Mouse (Mus musculus): ENCODE data around the gene Spindoc. TPM values are rescaled to one million over a fixed set of nuclear protein-coding genes. Genes with fewer than 3 reads are reported as not detected.
A peak's percentile ranks its signal among the peaks of the same experiment; 100 is the strongest.

Gene Spindoc
- polyA plus RNA-seq, 1 experiment from 2014 or later: 18.2 TPM

DNA sequence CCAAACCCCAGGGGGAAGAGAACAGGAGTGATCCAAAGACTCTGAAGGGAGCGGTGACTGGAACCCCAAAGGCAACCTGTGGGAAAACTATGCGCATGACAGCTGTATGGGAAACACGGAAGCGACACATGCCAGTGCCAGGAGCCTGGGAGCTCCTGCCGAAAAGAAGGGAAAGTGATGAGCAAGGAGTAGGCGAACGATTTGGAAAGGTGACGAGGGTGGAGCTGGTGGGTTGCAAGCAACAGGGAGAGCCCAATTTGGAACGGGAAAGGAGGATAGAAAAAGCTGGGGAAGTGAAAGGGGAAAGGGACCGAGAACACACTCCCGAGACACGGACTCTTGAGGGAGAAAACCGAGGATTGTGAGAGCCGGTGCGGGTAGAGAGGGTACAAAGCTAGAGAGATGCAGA lies 42.4 kb downstream of the Spindoc start:
- Histone ChIP-seq H3K4me1 (ENCODE audit: control insufficient read depth, insufficient read depth, low read length) (peaks cover 41% of the 10 kb centered on the region), H3K4me3 (ENCODE audit: low read length) (peak overlapping the region; percentile 74), H3K36me3 (ENCODE audit: control insufficient read depth, insufficient read depth, low read length) (no peaks in the 10 kb centered on the region), H3K9me3 (ENCODE audit: control insufficient read depth, low read length) (no peaks in the 10 kb centered on the region), H3K27me3 (replicated peaks; ENCODE audit: control insufficient read depth, insufficient read depth, low read length) (no peaks in the 10 kb centered on the region), H3K9ac (ENCODE audit: low read depth, low read length) (peak overlapping the region; percentile 87), H3K27ac (ENCODE audit: low read length) (peak overlapping the region; percentile 86), H3K4me2 (ENCODE audit: low read depth, low read length) (peak overlapping the region; percentile 93)
- no peak for ATAC-seq
- under 1% methylated on average over 15 of the region's 15 CpGs for WGBS

GRCm38 (mm10) chr19:7339867-7340266 lies 42.9 kb downstream of the Spindoc start:
- WGBS: 20% methylated on average over 4 of the region's 4 CpGs
- peaks cover 41% of the 10 kb centered on the region for H3K4me1 ChIP-seq (ENCODE audit: control insufficient read depth, insufficient read depth, low read length)
- ATAC-seq: no peak
- H3K4me2 ChIP-seq (ENCODE audit: low read depth, low read length): peak overlapping the region; percentile 93
- H3K27me3 ChIP-seq (replicated peaks; ENCODE audit: control insufficient read depth, insufficient read depth, low read length): no peaks in the 10 kb centered on the region
- no peaks in the 10 kb centered on the region for H3K36me3 ChIP-seq (ENCODE audit: control insufficient read depth, insufficient read depth, low read length)
- H3K9ac ChIP-seq (ENCODE audit: low read depth, low read length): peak overlapping the region; percentile 87
- H3K9me3 ChIP-seq (ENCODE audit: control insufficient read depth, low read length): no peaks in the 10 kb centered on the region
- peak overlapping the region; percentile 74 for H3K4me3 ChIP-seq (ENCODE audit: low read length)
- H3K27ac ChIP-seq (ENCODE audit: low read length): peak overlapping the region; percentile 86

DNA sequence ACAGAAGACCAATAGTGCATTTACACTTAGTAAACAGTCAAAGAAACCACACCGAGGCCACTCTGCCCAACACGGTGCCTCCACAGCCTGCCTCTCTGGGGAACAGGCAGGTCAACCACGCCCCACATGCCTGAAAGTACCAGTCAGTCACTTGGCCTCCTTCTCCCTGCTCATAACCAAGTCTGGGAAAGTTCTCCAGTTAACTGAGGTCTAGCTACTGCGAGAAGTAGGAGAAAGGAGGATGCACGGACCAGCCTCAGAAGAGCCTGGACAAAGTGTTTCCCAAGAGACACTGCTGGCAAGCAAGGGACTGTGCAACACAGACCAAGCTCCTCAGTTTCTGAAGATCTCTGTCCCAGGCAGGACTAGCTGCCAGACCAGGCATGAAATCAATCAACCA lies 43.8 kb downstream of the Spindoc start:
- Histone ChIP-seq H3K4me3 (ENCODE audit: low read length) (peak overlapping the region; percentile 74), H3K9me3 (ENCODE audit: control insufficient read depth, low read length) (no peaks in the 10 kb centered on the region), H3K36me3 (ENCODE audit: control insufficient read depth, insufficient read depth, low read length) (no peaks in the 10 kb centered on the region), H3K27ac (ENCODE audit: low read length) (peak overlapping the region; percentile 55; the same call in 1 of the 2 replicates), H3K9ac (ENCODE audit: low read depth, low read length) (peak overlapping the region; percentile 87), H3K27me3 (replicated peaks; ENCODE audit: control insufficient read depth, insufficient read depth, low read length) (no peaks in the 10 kb centered on the region), H3K4me1 (ENCODE audit: control insufficient read depth, insufficient read depth, low read length) (peaks cover 46% of the 10 kb centered on the region), H3K4me2 (ENCODE audit: low read depth, low read length) (peak overlapping the region; percentile 93)
- 31% methylated on average over 5 of the region's 5 CpGs for WGBS
- ATAC-seq: no peak

GRCm38 (mm10) chr19:7337781-7338342 lies 44.9 kb downstream of the Spindoc start:
- Histone ChIP-seq H3K27me3 (replicated peaks; ENCODE audit: control insufficient read depth, insufficient read depth, low read length) (no peaks in the 10 kb centered on the region), H3K4me2 (ENCODE audit: low read depth, low read length) (no peak overlapping the region), H3K4me1 (ENCODE audit: control insufficient read depth, insufficient read depth, low read length) (peaks cover 52% of the 10 kb centered on the region), H3K4me3 (ENCODE audit: low read length) (no peak overlapping the region), H3K9me3 (ENCODE audit: control insufficient read depth, low read length) (no peaks in the 10 kb centered on the region), H3K9ac (ENCODE audit: low read depth, low read length) (no peak overlapping the region), H3K36me3 (ENCODE audit: control insufficient read depth, insufficient read depth, low read length) (no peaks in the 10 kb centered on the region), H3K27ac (ENCODE audit: low read length) (no peak overlapping the region)
- 61% methylated on average over 2 of the region's 2 CpGs for WGBS
- no peak for ATAC-seq

GRCm38 (mm10) chr19:7335656-7336055 lies 47.1 kb downstream of the Spindoc start:
- peaks cover 49% of the 10 kb centered on the region for H3K4me1 ChIP-seq (ENCODE audit: control insufficient read depth, insufficient read depth, low read length)
- H3K36me3 ChIP-seq (ENCODE audit: control insufficient read depth, insufficient read depth, low read length): no peaks in the 10 kb centered on the region
- no peak overlapping the region for H3K4me3 ChIP-seq (ENCODE audit: low read length)
- H3K27me3 ChIP-seq (replicated peaks; ENCODE audit: control insufficient read depth, insufficient read depth, low read length): no peaks in the 10 kb centered on the region
- H3K9me3 ChIP-seq (ENCODE audit: control insufficient read depth, low read length): no peaks in the 10 kb centered on the region
- no peak for ATAC-seq
- H3K27ac ChIP-seq (ENCODE audit: low read length): no peak overlapping the region
- 66% methylated on average over 4 of the region's 4 CpGs for WGBS
- H3K9ac ChIP-seq (ENCODE audit: low read depth, low read length): no peak overlapping the region
- no peak overlapping the region for H3K4me2 ChIP-seq (ENCODE audit: low read depth, low read length)

DNA sequence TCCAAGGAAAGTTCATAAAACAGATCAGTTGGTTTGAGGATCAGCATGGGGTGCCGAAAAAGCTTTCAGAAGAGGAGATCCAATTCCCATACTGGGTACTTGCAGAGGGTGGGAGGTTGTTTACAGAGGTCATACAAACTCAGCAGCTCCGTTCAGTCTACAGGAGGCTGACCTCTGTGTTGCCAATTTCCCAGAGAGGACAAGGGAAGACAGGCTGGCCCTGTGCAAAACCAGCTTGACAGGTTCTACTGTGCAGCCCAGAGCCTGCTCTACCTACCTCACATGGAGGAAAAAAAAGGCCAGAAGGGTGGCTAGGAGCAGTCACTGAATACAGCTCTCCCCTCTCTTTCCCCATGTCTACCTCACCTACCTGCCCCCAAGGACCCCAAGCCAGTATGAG lies 48.7 kb downstream of the Spindoc start:
- peak overlapping the region; percentile 53; the same call in 1 of the 2 replicates for H3K27ac ChIP-seq (ENCODE audit: low read length)
- peaks cover 36% of the 10 kb centered on the region for H3K4me1 ChIP-seq (ENCODE audit: control insufficient read depth, insufficient read depth, low read length)
- H3K9ac ChIP-seq (ENCODE audit: low read depth, low read length): no peak overlapping the region
- H3K9me3 ChIP-seq (ENCODE audit: control insufficient read depth, low read length): no peaks in the 10 kb centered on the region
- H3K27me3 ChIP-seq (replicated peaks; ENCODE audit: control insufficient read depth, insufficient read depth, low read length): no peaks in the 10 kb centered on the region
- H3K36me3 ChIP-seq (ENCODE audit: control insufficient read depth, insufficient read depth, low read length): no peaks in the 10 kb centered on the region
- no peak overlapping the region for H3K4me3 ChIP-seq (ENCODE audit: low read length)
- no peak overlapping the region for H3K4me2 ChIP-seq (ENCODE audit: low read depth, low read length)
- 21% methylated on average over 2 of the region's 2 CpGs for WGBS
- peak; percentile 93 for ATAC-seq

GRCm38 (mm10) chr19:7321391-7321790 lies 61.4 kb downstream of the Spindoc start:
- no peak overlapping the region for H3K4me3 ChIP-seq (ENCODE audit: low read length)
- no peaks in the 10 kb centered on the region for H3K9me3 ChIP-seq (ENCODE audit: control insufficient read depth, low read length)
- no peaks in the 10 kb centered on the region for H3K27me3 ChIP-seq (replicated peaks; ENCODE audit: control insufficient read depth, insufficient read depth, low read length)
- no peak overlapping the region for H3K9ac ChIP-seq (ENCODE audit: low read depth, low read length)
- no peak for ATAC-seq
- no peak overlapping the region for H3K27ac ChIP-seq (ENCODE audit: low read length)
- no peak overlapping the region for H3K4me2 ChIP-seq (ENCODE audit: low read depth, low read length)
- peaks cover 3% of the 10 kb centered on the region for H3K4me1 ChIP-seq (ENCODE audit: control insufficient read depth, insufficient read depth, low read length)
- 75% methylated on average over 3 of the region's 3 CpGs for WGBS
- no peaks in the 10 kb centered on the region for H3K36me3 ChIP-seq (ENCODE audit: control insufficient read depth, insufficient read depth, low read length)

DNA sequence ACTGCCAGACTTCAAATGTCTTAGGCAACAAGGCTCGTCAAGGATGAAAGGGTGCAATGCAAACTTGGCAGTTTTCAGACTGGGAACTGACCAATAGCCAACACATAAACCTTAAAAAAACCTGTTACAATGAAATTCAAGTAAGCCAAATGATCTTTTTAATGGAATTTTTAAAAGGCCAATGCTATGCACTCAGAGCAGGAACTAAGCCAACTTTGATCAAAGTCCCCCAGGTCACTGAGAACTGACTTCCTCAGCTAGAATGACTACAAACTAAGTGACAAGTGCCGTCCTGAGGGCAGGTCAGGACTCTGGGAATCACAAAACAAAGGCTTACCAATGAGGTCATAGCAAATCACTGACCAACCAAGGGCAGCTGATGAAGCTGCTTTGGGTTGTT lies 62.6 kb downstream of the Spindoc start:
- no peaks in the 10 kb centered on the region for H3K36me3 ChIP-seq (ENCODE audit: control insufficient read depth, insufficient read depth, low read length)
- 64% methylated on average over 2 of the region's 2 CpGs for WGBS
- no peak overlapping the region for H3K4me2 ChIP-seq (ENCODE audit: low read depth, low read length)
- H3K4me1 ChIP-seq (ENCODE audit: control insufficient read depth, insufficient read depth, low read length): peaks cover 3% of the 10 kb centered on the region
- H3K27me3 ChIP-seq (replicated peaks; ENCODE audit: control insufficient read depth, insufficient read depth, low read length): no peaks in the 10 kb centered on the region
- H3K27ac ChIP-seq (ENCODE audit: low read length): no peak overlapping the region
- H3K4me3 ChIP-seq (ENCODE audit: low read length): no peak overlapping the region
- no peak overlapping the region for H3K9ac ChIP-seq (ENCODE audit: low read depth, low read length)
- no peaks in the 10 kb centered on the region for H3K9me3 ChIP-seq (ENCODE audit: control insufficient read depth, low read length)
- 0 out of 2 replicates have a peak, but pooled peaks have one; percentile 26 for ATAC-seq

DNA sequence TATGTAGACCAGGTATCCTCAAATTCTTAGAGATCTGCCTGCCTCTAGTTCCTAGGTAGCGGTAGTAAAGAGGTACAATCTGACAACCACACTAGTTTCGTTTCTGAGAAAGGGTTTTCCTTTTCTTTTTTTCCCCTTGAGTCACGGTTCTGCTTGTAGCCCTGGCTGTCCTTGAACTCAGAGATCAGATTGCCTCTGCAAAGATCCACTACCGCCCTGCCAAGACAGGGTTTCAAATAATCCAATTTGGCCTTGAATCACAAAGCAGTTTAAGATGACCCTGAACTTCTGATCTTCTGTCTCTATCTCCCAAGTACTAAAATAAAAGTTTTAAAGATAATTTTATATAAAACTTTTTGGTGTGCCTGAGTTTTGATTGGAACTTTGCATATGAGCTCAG lies 65.1 kb downstream of the Spindoc start:
- Histone ChIP-seq H3K36me3 (ENCODE audit: control insufficient read depth, insufficient read depth, low read length) (no peaks in the 10 kb centered on the region), H3K4me1 (ENCODE audit: control insufficient read depth, insufficient read depth, low read length) (peaks cover 11% of the 10 kb centered on the region), H3K27me3 (replicated peaks; ENCODE audit: control insufficient read depth, insufficient read depth, low read length) (no peaks in the 10 kb centered on the region), H3K4me3 (ENCODE audit: low read length) (no peak overlapping the region), H3K27ac (ENCODE audit: low read length) (no peak overlapping the region), H3K9me3 (ENCODE audit: control insufficient read depth, low read length) (no peaks in the 10 kb centered on the region), H3K9ac (ENCODE audit: low read depth, low read length) (no peak overlapping the region), H3K4me2 (ENCODE audit: low read depth, low read length) (no peak overlapping the region)
- 75% methylated on average over 4 of the region's 4 CpGs for WGBS
- ATAC-seq: no peak

DNA sequence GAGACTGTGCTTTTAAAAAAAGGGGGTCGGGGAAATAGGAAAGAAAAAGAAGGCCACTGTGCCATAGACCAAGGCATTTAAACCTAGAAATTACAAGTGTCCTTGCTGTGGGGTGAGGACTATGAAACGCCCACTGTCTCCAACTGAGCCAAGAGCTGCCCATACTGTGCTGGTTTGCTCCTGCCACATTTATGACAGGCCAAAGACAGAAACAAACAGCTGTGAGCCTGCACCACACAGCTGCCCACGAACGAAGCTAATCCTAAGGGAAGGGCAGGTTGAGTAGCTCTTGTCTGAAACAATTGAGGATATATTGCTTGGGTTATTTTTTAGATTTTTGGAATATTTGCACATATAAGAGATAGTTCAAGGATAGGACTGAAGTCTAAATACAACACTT lies 66.0 kb downstream of the Spindoc start:
- Histone ChIP-seq H3K9ac (ENCODE audit: low read depth, low read length) (no peak overlapping the region), H3K4me1 (ENCODE audit: control insufficient read depth, insufficient read depth, low read length) (peaks cover 14% of the 10 kb centered on the region), H3K27ac (ENCODE audit: low read length) (no peak overlapping the region), H3K4me3 (ENCODE audit: low read length) (no peak overlapping the region), H3K27me3 (replicated peaks; ENCODE audit: control insufficient read depth, insufficient read depth, low read length) (no peaks in the 10 kb centered on the region), H3K36me3 (ENCODE audit: control insufficient read depth, insufficient read depth, low read length) (no peaks in the 10 kb centered on the region), H3K4me2 (ENCODE audit: low read depth, low read length) (no peak overlapping the region), H3K9me3 (ENCODE audit: control insufficient read depth, low read length) (no peaks in the 10 kb centered on the region)
- WGBS: 68% methylated on average over 4 of the region's 4 CpGs
- ATAC-seq: no peak
